Mouse (Mus musculus): ENCODE results near the gene Cyp4f37.

Gene Cyp4f37

DNA sequence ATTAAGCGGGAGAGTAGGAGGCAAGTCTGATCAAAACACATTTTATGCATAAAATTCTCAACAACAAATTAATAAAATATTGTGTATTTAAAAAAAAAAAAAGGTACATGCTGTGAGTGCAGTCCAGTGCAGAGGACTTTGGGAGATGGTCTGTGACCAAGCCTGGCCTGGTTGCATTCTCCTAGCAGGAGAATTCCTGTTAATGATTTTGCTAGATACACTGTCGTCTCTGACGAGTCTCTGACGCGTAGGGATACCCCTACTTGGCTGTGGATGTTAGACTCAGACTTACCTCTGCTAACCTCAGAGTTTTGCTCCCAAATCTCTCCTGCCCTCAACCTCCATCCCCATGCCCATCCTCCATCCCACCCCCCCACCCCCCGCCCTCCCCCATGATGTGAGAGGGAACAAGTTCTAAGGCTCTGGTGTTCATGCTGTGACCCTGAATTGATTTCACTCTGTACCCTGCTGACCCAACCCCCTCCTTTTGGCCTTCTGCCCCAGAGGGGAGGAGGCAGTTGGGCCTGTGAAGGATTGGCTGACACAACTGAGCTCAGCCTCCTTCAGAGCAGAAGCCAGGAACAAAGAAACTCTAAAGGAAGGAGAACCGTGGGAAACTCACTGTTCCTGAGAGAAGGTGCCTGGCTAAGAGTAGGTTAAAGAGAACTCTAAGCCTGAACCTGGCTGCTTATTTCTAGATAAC is 64.1 kb downstream of the Cyp4f37 start, which contains the start of gene Cyp4f15:
Cyp4f15 (plus strand) TSS at position 580 of the 703 bp plus-strand sequence.
- peak; percentile 15 for DNase-seq
